Mouse (Mus musculus): Measurements from ENCODE around the gene Gm42417.

GRCm38 (mm10) chr1:36580384-36581207 is 41.4 kb upstream of the Gm42417 start:
- TF ChIP-seq POLR2A (IDR thresholded peaks at IDR 0.05; ENCODE audit: control insufficient read depth, low read depth, low read length) (no peak; the same call in 1 of the 2 replicates), CTCF (IDR thresholded peaks at IDR 0.05; ENCODE audit: control insufficient read depth, insufficient read depth, insufficient replicate concordance, low read depth, low read length) (no peak)
